Mouse (Mus musculus): ENCODE measurements around the gene Dmrta2.

The Dmrta2 gene

GRCm38 (mm10) chr4:110021956-110022625 lies 44.2 kb downstream of the Dmrta2 start:
- peak; percentile 81 for DNase-seq (ENCODE audit: low read depth, low spot score)

GRCm38 (mm10) chr4:110028461-110029188 lies 50.8 kb downstream of the Dmrta2 start:
- peak; percentile 74 for DNase-seq (ENCODE audit: low read depth, low spot score)

GRCm38 (mm10) chr4:110029446-110029845 lies 51.6 kb downstream of the Dmrta2 start:
- DNase-seq (ENCODE audit: low read depth, low spot score), result no peak

All from 3T3-L1 (cell line).